8 mouse cellular contexts compared by ENCODE assay signal in the genomic region with DNA sequence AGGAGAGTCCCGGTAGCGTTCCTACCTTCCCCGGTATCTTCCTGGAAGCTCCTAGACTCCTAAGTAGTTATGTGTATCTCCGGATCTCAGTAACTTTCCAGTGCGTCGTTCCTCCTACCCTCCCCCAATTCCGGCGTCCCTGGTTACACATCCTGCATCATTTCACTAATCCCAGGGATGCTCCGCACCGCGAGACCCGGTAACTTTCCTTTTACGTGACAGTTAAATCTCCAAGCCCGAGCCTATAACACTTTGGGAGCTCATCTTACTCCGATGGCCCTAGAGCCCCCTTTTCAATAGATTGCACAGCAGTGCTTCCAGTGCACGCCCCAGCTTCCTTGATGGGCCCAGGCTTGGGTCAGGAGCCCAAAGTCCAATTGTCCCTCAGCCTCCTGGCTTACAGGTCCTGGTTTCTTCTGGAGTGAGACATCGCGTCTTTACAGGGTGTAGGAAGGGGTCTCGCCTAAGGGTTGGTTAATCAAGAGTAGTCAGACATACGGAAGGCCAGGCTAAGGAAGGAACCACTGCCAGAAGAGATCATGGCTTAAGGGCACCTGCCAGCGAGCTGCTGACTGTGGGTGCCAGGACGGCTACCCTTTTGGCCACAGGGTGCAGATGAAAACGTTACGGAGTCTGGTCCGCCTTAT. TPM values are rescaled to one million over a fixed set of nuclear protein-coding genes. Genes with fewer than 3 reads are reported as not detected.
DNase-seq lines count a peak whose midpoint lies in the region; ATAC-seq and TF ChIP-seq lines count a peak whose summit lies in the region.

No protein-coding gene starts in this region.

- ATAC-seq in embryonic facial prominence, embryonic 11.5 days (replicated peaks; ENCODE audit: insufficient number of reproducible peaks, low FRiP score, low TSS enrichment, low read depth): peak; percentile 9
- ATAC-seq in heart, embryonic 13.5 days (ENCODE audit: extremely low read depth, insufficient number of reproducible peaks, low FRiP score, low TSS enrichment): peak; percentile 9
- peak; percentile 47 for ATAC-seq in liver, embryonic 13.5 days (ENCODE audit: low read depth)

- no peaks in the 10 kb centered on the region for H3K79me2 ChIP-seq in myocyte (ENCODE audit: control insufficient read depth, insufficient read depth)

- H3K4me2 ChIP-seq in embryonic facial prominence, embryonic 11.5 days (ENCODE audit: low read depth, low read length): peak overlapping the region; percentile 73
- H3K4me2 ChIP-seq in heart, embryonic 13.5 days: peak overlapping the region; percentile 98
- peak overlapping the region; percentile 95 for H3K4me2 ChIP-seq in liver, embryonic 13.5 days
- peak overlapping the region; percentile 99 for H3K4me2 ChIP-seq in myocyte (ENCODE audit: low read depth)

- H3K27me3 ChIP-seq in embryonic facial prominence, embryonic 11.5 days (ENCODE audit: control insufficient read depth, insufficient read depth, low read length): no peaks in the 10 kb centered on the region
- H3K27me3 ChIP-seq in heart, embryonic 13.5 days (replicated peaks): no peaks in the 10 kb centered on the region
- H3K27me3 ChIP-seq in liver, embryonic 13.5 days: no peaks in the 10 kb centered on the region
- H3K27me3 ChIP-seq in myocyte (ENCODE audit: control insufficient read depth, insufficient read depth, insufficient read length): no peaks in the 10 kb centered on the region

- TF ChIP-seq POLR2A in myocyte (IDR thresholded peaks at IDR 0.05; ENCODE audit: insufficient read length, low read depth): no peak

- WGBS in embryonic facial prominence, embryonic 11.5 days: under 1% methylated on average over 25 of the region's 25 CpGs
- whole genome bisulfite sequencing in heart, embryonic 13.5 days: under 1% methylated on average over 25 of the region's 25 CpGs
- WGBS in liver, embryonic 13.5 days (ENCODE audit: insufficient replicate concordance): under 1% methylated on average over 25 of the region's 25 CpGs

- DNase-seq in CD4-positive helper T cell, adult 2 months (ENCODE audit: low read depth, low spot score): peak; percentile 57
- peak; percentile 78 for DNase-seq in NIH3T3 (ENCODE audit: low read depth)
- peak; percentile 67 for DNase-seq in embryonic facial prominence, embryonic 11.5 days (ENCODE audit: low spot score)
- peak; percentile 78 for DNase-seq in kidney, postnatal 14 days
- no peak for DNase-seq in liver, embryonic 13.5 days
- DNase-seq in spleen, postnatal 36 days (ENCODE audit: low spot score in 2 of 2): no peak

- peak overlapping the region; percentile 4 for H3ac ChIP-seq in myocyte (ENCODE audit: control insufficient read depth, insufficient read length)

- peak overlapping the region; percentile 50 for H3K4me3 ChIP-seq in embryonic facial prominence, embryonic 11.5 days (ENCODE audit: low read depth, low read length)
- peak overlapping the region; percentile 74 for H3K4me3 ChIP-seq in heart, embryonic 13.5 days
- H3K4me3 ChIP-seq in liver, embryonic 13.5 days (replicated peaks): peak overlapping the region; percentile 83
- H3K4me3 ChIP-seq in myocyte: peak overlapping the region; percentile 71

- no peaks in the 10 kb centered on the region for H3K36me3 ChIP-seq in embryonic facial prominence, embryonic 11.5 days (replicated peaks; ENCODE audit: control insufficient read depth, insufficient read depth, low read depth, low read length)
- peaks cover 47% of the 10 kb centered on the region for H3K36me3 ChIP-seq in heart, embryonic 13.5 days
- H3K36me3 ChIP-seq in liver, embryonic 13.5 days: peaks cover 16% of the 10 kb centered on the region
- H3K36me3 ChIP-seq in myocyte (ENCODE audit: control insufficient read depth, insufficient read depth): no peaks in the 10 kb centered on the region

- peak overlapping the region; percentile 64 for H3K9ac ChIP-seq in embryonic facial prominence, embryonic 11.5 days (replicated peaks; ENCODE audit: low read length)
- peak overlapping the region; percentile 81 for H3K9ac ChIP-seq in heart, embryonic 13.5 days
- H3K9ac ChIP-seq in liver, embryonic 13.5 days: peak overlapping the region; percentile 81

- H3K27ac ChIP-seq in embryonic facial prominence, embryonic 11.5 days (replicated peaks; ENCODE audit: low read depth, low read length): peak overlapping the region; percentile 41; the same call in 1 of the 2 replicates
- peak overlapping the region; percentile 79 for H3K27ac ChIP-seq in heart, embryonic 13.5 days (replicated peaks)
- H3K27ac ChIP-seq in liver, embryonic 13.5 days: peak overlapping the region; percentile 86

- H3K4me1 ChIP-seq in embryonic facial prominence, embryonic 11.5 days (ENCODE audit: control insufficient read depth, insufficient read depth, low read length): no peaks in the 10 kb centered on the region; the same call in 1 of the 2 replicates
- peaks cover 6% of the 10 kb centered on the region for H3K4me1 ChIP-seq in heart, embryonic 13.5 days
- H3K4me1 ChIP-seq in liver, embryonic 13.5 days (replicated peaks): peaks cover 54% of the 10 kb centered on the region

- no peaks in the 10 kb centered on the region for H3K9me3 ChIP-seq in embryonic facial prominence, embryonic 11.5 days (replicated peaks; ENCODE audit: control insufficient read depth, low read length)
- H3K9me3 ChIP-seq in heart, embryonic 13.5 days: no peaks in the 10 kb centered on the region
- H3K9me3 ChIP-seq in liver, embryonic 13.5 days (replicated peaks): no peaks in the 10 kb centered on the region

TF ChIP-seq in myocyte, 11 proteins besides CTCF, POLR2A, EP300 and RAD21:
- no peak for TF ChIP-seq MAX (IDR thresholded peaks at IDR 0.05; ENCODE audit: low read depth)
- peak; percentile 15 for TF ChIP-seq POLR2AphosphoS2 (IDR thresholded peaks at IDR 0.05; ENCODE audit: insufficient read length, low read depth)
- TF ChIP-seq SRF (IDR thresholded peaks at IDR 0.05; ENCODE audit: control insufficient read depth, insufficient read length, low read depth): no peak
- TF ChIP-seq TCF3 (IDR thresholded peaks at IDR 0.05; ENCODE audit: insufficient read length, low read depth): no peak
- no peak for TF ChIP-seq TCF12 (IDR thresholded peaks at IDR 0.05; ENCODE audit: insufficient read depth, poor library complexity, severe bottlenecking)
- TF ChIP-seq MYOG (IDR thresholded peaks at IDR 0.05; ENCODE audit: control insufficient read depth in 1 of 3, insufficient read depth in 1 of 3, insufficient read length in 2 of 3, low read depth in 2 of 3): no peak
- no peak for TF ChIP-seq MYOD1 (IDR thresholded peaks at IDR 0.05; ENCODE audit: control insufficient read depth in 1 of 3, insufficient read length in 2 of 3, low read depth in 2 of 3)

RNA-seq across cellular contexts. Expression of a gene that starts 0.7 kb away (rescaled TPM):
- 13.6 and 17.5 TPM in 2 replicates for polyA plus RNA-seq in embryonic facial prominence, embryonic 11.5 days (2014; fragmentation: Nextera tagmentation; extraction: Ambion mirVana)
- polyA plus RNA-seq in heart, embryonic 13.5 days (2015; fragmentation: Nextera tagmentation; extraction: Ambion mirVana): 16.6 and 18.0 TPM in 2 replicates
- 10.6 and 12.4 TPM in 2 replicates for polyA plus RNA-seq in liver, embryonic 13.5 days (2015; fragmentation: Nextera tagmentation; extraction: Ambion mirVana)
- polyA plus RNA-seq in myocyte (2012; fragmentation: generic; extraction: Trizol): 14.8 TPM

RNA-seq across cellular contexts. Expression of a gene that starts 15.6 kb away (rescaled TPM):
- polyA plus RNA-seq in embryonic facial prominence, embryonic 11.5 days (2014; fragmentation: Nextera tagmentation; extraction: Ambion mirVana): 43.1 and 43.6 TPM in 2 replicates
- polyA plus RNA-seq in heart, embryonic 13.5 days (2015; fragmentation: Nextera tagmentation; extraction: Ambion mirVana): 46.1 and 46.7 TPM in 2 replicates
- polyA plus RNA-seq in liver, embryonic 13.5 days (2015; fragmentation: Nextera tagmentation; extraction: Ambion mirVana): 19.8 and 19.9 TPM in 2 replicates
- 44.1 TPM for polyA plus RNA-seq in myocyte (2012; fragmentation: generic; extraction: Trizol)

RNA-seq across cellular contexts. Expression of a gene that starts 23.0 kb away (rescaled TPM):
- polyA plus RNA-seq in embryonic facial prominence, embryonic 11.5 days (2014; fragmentation: Nextera tagmentation; extraction: Ambion mirVana): 29.0 and 29.9 TPM in 2 replicates
- polyA plus RNA-seq in heart, embryonic 13.5 days (2015; fragmentation: Nextera tagmentation; extraction: Ambion mirVana): 30.7 and 32.0 TPM in 2 replicates
- 4.4 and 5.2 TPM in 2 replicates for polyA plus RNA-seq in liver, embryonic 13.5 days (2015; fragmentation: Nextera tagmentation; extraction: Ambion mirVana)
- polyA plus RNA-seq in myocyte (2012; fragmentation: generic; extraction: Trizol): 29.2 TPM

RNA-seq across cellular contexts. Expression of a gene that starts 45.2 kb away (rescaled TPM):
- 0.14 TPM in 1 of 2 replicates, not detected in the other for polyA plus RNA-seq in embryonic facial prominence, embryonic 11.5 days (2014; fragmentation: Nextera tagmentation; extraction: Ambion mirVana)
- polyA plus RNA-seq in heart, embryonic 13.5 days (2015; fragmentation: Nextera tagmentation; extraction: Ambion mirVana): not detected in 2 replicates
- not detected in 2 replicates for polyA plus RNA-seq in liver, embryonic 13.5 days (2015; fragmentation: Nextera tagmentation; extraction: Ambion mirVana)
- not detected for polyA plus RNA-seq in myocyte (2012; fragmentation: generic; extraction: Trizol)

RNA-seq across cellular contexts. Expression of a gene that starts 48.4 kb away (rescaled TPM):
- polyA plus RNA-seq in embryonic facial prominence, embryonic 11.5 days (2014; fragmentation: Nextera tagmentation; extraction: Ambion mirVana): 2.1 TPM in 2 replicates
- 4.9 and 7.2 TPM in 2 replicates for polyA plus RNA-seq in heart, embryonic 13.5 days (2015; fragmentation: Nextera tagmentation; extraction: Ambion mirVana)
- polyA plus RNA-seq in liver, embryonic 13.5 days (2015; fragmentation: Nextera tagmentation; extraction: Ambion mirVana): 3.6 and 4.8 TPM in 2 replicates
- polyA plus RNA-seq in myocyte (2012; fragmentation: generic; extraction: Trizol): 5.5 TPM

Comparison
In these comparisons a context has a peak if more than half of its experiments do, and no peak if none do; other contexts are left out.
1. DNase-seq: peak in CD4-positive helper T cell, adult 2 months (single experiment), NIH3T3 (single experiment), embryonic facial prominence, embryonic 11.5 days (single experiment) and kidney, postnatal 14 days (single experiment); none in liver, embryonic 13.5 days (single experiment) and spleen, postnatal 36 days (0 of 2).
2. Peak in every context shown above with its lines, with median percentiles within 50 percentile points of each other: ATAC-seq, H3K27ac ChIP-seq, H3K4me2 ChIP-seq, H3K4me3 ChIP-seq and H3K9ac ChIP-seq.